Mouse (Mus musculus) kidney, postnatal 4 days (tissue): Measurements from ENCODE around the gene Dbnl.
"Not testable (repeated sequence)": the region's sequence is repeated elsewhere in the genome, so short reads cannot be mapped to it uniquely, and the experiment has no call there.

Source experiments
- DNase-seq, 2 experiments: peaks; one replicate each; pipeline ENCODE4 v3.0.0; 2021; ENCODE audit warnings: mixed read lengths in 2 of 2

Dbnl gene

DNA sequence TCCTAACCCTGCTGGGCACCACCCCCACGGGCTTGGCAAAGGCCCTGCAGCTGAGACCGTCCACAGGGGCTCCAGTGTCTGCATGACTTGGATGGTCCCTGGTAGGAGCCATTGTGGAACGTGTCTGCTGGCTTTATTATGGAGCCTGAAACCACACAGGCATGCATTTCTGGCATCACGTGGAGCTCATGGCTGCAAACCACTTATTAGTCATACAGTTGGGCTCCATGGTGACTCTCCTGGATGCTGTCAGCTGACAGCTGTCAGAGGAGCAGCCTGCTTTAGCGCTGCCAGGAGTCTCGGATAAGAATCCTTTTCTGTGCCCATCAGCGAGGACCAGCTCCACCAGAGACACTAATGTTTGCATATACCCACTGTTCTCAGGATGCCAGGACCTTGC is 7.4 kb downstream of the Dbnl start:
- DNase-seq, result no peak

DNA sequence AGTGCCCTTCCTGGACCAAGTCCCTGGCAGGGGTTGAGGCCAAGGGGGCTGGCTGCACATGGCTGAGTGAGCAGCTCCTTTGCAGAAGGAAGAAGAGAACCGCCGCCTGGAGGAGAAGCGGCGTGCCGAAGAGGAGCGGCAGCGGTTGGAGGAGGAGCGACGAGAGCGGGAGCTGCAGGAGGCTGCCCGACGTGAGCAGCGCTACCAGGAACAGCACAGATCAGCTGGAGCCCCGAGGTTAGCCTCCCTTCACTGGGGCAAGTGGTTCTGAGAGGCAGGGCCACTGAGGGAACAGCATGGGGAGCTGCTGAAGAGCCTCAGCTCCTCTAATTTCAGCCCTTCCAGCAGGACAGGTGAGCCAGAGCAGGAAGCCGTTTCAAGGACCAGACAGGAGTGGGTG is 8.7 kb downstream of the Dbnl start:
- no peak for DNase-seq

DNA sequence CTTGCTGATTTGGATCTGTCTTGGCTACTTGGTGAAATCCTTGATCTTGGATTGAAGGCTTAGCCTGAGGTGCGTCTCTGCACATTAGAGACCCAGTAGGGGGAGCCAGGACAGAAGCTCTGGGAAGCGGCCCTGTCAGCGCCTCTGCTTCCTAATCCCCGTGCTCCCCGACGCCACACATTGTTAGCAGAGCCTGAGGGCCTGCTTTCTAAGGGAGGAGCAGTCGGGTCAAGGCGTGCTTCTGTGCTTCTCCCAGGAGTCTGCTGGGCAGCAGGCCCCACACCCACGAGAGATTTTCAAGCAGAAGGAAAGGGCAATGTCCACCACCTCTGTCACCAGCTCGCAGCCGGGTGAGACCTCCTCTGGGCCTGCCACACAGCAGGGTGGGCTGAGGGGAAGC is 9.1 kb downstream of the Dbnl start:
- DNase-seq, result peak in 1 of 2 experiments; percentile 39

DNA sequence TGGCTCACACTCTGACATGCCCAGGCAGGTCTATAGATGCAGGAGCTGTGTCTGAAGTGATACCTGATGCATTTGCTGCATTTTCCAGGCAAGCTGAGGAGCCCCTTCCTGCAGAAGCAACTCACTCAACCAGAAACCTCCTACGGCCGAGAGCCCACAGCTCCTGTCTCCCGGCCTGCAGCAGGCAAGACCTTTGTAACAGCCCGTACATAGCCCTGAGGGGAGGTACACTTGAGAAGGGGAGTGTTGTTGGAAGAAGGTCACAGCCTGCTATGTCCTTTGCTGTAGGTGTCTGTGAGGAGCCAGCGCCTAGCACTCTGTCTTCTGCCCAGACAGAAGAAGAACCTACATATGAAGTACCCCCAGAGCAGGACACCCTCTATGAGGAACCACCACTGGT is 9.6 kb downstream of the Dbnl start:
- peak in 1 of 2 experiments; percentile 42 for DNase-seq

DNA sequence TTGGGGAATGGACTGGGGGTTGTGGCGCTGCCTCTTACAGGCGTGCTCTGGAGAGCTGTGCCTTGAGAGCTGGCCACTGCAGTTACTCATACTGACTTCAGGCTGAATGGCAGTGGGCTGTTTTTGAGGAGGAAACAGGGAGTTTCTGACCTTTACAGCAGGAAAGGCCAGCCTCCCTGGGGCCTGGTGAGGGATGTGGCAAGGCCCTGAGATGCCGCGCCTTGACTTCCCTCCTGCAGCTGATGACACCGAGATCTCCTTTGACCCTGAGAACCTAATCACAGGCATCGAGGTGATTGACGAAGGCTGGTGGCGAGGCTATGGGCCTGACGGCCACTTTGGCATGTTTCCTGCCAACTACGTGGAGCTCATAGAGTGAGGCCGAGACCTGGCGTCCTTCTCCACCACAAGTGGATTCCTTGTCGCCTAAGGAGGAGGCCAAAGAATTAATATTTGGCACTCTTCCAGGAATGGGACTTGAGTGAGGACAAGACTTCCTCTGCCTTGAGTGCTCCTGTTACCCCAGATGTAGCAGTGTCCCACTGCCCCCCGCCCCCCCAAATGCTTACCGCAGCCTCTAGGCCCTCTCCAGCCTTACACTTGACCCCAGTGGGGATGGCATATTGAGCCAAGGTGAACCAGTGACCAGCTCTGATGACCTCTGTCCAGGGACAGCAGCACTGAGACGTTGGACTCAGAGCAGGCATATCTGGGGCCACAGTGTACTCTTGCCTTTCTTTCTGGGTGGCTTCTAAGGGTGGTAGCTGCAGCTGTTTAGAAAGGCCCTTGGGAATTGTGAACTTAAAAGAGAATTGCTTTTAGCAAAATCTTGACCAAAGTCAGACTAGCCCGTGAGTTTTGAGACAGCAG is 11.6 kb downstream of the Dbnl start:
- no peak for DNase-seq

DNA sequence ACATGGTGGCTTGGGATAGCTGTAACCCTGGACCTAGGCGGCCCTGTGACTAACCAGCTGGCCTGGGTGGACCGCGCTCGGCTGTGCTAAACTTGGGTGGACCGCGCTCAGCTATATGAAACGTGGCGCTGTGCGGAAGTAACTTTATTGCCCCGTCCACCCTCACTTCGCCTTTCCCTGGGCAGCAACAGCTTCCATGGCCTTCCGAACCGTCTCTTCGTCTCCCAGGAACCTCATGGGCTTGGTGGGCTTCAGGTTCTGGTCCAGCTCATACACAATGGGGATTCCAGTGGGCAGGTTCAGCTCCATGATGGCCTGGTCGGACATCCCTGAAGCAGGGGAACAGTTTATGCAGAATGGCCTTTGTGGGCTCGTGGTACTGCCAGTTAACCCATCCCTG is 13.2 kb downstream of the Dbnl start:
- DNase-seq, result no peak

DNA sequence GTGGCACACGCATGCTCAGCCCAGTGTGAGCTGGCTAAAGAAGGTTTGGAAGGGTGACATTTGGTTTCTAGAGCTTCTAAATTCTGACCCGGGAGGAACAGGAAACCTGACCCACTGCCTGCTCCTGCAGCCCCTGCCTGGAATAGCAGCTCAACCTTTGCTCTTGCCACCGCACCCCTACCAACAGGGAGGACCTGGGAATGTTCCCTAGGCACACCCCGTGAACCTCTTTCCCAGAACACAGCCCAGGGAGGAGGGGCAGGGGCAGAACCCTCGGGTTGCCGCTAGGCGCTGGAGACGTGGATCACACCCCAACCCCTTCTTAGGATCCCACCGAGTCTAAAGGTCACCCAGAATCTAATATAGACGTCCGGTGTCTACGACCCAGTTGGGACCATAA is 13.7 kb downstream of the Dbnl start:
- DNase-seq, result no peak

DNA sequence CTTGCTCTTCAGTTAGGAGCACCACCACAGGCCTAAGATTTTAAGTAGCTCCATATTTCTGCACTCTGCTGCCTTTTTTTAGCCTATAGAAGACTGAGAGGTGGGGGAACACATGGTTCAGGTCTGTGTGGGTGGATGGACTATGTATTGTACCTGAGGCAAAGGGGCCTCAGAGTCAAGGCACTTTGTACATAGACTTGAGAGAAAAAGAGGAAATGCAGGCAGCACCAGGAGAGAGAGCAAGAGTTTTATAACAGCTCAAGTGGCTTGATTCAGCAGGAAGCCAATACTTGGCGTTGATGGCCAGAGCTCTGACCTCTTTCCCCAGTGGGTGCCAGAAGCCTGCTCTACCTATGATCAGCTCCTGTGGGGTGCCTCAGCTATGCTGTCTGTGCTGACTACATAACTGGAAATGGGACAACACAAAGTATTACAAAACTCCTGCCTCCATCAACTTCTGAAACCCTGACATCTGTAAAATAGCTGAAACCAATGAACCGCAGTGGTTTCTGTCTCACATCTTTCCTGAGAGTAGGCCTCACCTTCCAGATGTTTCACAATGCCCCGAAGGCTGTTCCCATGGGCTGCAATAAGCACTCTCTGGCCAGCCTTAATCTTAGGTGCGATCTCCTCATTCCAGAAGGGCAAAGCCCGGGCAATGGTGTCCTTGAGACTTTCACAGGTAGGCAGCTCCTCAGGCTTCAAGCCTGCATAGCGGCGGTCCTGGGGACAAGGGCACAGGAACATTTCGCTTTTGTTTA is 14.3 kb downstream of the Dbnl start:
- DNase-seq, result no peak

DNA sequence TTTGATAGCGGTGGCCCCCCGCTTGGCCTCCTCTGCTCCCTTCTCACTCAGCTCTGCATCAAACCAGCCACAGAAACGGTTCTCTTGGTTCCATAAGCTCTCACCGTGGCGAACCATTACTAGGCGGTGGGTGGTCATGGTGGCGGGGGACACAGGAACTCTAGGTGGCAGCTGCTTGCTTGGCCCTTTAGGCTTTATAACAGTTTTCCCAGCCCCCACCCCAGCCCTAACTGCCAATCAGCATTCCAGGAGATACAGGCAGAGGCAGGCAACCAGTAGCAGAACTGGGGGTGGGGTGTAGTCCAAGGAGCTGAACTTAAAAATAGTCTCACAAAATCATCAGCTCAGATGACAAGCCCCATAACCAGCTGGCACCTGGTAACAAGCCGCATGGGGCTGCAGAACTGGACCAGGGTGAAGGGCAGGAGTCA is 15.3 kb downstream of the Dbnl start, which contains the start of gene Pgam2:
TSS of gene Pgam2 (minus strand) at position 183 of the 431 bp plus-strand sequence.
- peak; percentile 24 to 35 for DNase-seq

DNA sequence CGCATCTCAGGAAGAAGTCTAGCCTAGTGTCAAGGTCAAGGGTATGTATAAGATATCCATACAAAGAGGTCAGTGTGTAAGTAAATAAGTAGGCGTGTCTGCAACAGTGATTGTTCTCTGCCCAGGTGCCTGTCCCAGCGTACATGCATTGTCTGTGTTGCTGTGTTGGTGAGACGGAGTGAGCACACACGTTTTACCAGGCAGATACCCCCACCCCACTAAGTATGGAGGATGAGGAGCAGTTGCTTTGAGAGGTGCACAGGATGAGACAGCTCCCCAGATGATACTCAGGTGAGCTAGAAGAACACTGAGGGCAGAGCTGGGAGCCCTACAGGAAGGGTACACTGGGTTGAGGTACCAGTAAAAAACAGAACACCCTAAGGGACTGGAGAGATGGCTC is 15.9 kb downstream of the Dbnl start:
- no peak for DNase-seq

DNA sequence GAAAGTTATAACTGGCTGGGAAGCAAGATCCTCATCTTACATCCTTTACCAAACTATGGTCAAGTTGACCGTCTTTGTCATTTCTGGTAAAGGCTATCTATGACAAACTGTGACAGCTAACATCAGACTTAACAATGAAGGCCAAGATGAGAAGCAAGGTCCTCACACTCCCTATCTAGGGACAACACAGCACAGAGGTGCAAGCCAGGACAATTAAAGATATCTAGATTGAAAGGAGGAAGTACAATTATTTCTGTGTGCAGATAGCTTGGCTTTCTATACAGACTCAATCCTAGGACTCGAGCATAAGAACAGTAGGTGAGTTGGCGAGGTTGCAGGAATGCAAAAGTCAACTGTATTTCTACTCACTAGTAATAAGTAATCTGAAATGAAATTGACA is 17.4 kb downstream of the Dbnl start:
- no peak for DNase-seq

DNA sequence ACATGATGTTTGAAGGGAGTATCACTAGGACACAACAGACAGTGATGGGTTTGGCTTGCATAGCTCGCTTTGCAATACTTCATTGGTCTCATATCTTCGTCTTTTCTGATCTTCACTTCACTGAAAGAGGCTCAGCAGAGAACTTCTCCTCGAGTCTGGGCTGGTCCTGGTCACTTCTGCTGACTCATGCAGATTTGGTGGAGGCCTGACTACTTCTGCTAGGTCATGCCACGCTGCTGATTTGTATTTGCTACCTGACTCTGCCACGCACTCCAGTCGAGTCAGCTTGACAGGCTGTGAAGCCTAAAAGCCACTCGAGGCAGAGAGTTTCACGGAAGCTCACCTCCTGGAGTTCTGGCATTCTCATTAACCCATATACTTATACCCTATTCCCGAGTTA is 19.7 kb downstream of the Dbnl start:
- DNase-seq, result no peak

DNA sequence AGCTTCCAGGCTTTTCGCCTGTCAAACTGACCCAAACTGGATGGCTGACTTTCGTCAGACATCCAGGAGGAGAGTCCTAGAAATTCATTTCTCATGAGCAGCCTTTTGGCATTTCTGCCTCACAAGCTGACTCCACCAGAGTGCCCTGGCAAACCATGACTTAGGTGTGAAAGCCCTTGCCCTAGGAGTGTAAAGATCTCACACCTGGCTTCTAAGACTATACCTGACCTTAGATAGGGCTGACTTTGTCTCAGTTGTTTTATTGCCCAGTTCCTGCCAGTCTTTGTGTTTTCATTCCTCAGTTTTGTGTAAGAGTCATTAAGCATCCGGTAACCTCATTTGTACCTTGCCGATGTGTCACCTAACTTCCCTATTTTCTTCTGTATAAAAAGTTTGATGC is 21.2 kb downstream of the Dbnl start:
- not testable (repeated sequence) for DNase-seq

DNA sequence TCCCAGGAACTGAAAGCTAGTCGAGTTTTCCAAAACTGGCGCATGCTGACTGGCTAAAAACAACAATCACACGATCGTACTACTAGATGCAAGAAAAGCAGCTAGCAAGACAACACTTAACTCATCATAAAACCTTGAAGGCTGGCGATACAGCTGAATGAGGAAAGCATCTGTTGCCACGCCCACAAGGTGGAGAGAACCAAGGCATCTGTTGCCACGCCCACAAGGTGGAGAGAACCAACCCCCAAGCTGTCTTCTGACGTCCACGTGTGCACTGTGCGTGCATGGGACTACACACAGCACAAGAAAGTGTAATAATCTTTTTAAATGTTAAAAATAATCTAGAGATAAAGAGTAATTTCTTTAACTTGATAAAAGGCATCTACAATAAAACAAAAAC is 25.1 kb downstream of the Dbnl start:
- DNase-seq, result no peak

DNA sequence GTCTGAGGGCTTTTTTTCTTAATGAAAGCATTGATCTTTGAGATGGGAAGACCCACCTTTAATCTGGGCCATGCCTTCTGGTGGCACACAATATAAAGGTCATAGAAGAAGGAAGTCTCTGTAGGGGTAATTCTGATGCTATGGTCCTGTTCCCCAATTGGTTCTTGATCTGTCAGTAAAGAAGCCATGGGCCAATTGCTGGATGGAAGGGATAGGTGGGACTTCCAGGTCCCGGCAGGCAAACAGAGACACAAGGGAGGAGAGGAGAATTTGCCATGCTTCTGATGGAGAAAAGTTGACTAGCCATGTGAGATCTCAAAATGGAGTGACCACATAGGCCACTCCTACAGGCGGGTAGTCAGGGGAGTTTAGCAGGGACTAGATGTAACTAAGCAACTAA is 30.9 kb downstream of the Dbnl start:
- DNase-seq, result no peak

DNA sequence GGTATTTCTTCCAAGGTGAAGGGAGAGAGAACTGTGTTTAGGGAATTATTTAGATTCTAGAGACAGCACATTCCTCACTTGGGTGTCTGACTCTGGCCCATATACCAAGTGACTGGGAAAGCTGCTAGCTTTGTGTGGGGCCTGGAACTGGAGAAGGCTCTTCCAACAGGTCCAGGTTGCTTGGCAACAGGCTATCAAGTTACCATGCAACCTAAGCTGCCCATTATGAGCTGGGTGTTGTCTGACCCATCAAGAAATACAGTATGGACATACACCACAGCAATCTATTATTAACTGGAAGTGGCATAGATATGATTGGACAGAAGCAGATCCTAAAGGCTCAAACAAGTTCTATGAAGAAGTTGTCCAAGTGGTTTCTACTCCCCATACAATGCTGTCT is 37.1 kb downstream of the Dbnl start:
- DNase-seq, result no peak

DNA sequence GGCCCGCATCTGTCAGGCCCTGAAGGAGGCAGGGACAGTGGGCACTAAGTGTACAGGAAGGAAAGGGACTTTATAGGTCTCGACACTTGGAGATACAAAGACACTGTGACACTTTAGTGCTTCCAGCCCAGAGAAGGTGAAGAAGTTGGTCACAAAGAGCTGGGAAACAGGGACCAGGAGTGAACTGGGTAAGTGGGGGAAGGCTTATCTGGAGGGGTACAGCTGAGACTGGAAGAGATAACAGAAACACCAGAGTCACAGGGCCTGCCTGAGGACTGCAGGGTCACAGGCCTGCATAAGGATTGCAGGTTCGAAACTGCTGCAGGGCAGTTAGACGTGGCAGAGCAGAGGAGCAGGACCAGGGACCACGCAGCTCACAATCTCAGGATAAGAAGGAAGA is 39.6 kb downstream of the Dbnl start:
- DNase-seq, result no peak

DNA sequence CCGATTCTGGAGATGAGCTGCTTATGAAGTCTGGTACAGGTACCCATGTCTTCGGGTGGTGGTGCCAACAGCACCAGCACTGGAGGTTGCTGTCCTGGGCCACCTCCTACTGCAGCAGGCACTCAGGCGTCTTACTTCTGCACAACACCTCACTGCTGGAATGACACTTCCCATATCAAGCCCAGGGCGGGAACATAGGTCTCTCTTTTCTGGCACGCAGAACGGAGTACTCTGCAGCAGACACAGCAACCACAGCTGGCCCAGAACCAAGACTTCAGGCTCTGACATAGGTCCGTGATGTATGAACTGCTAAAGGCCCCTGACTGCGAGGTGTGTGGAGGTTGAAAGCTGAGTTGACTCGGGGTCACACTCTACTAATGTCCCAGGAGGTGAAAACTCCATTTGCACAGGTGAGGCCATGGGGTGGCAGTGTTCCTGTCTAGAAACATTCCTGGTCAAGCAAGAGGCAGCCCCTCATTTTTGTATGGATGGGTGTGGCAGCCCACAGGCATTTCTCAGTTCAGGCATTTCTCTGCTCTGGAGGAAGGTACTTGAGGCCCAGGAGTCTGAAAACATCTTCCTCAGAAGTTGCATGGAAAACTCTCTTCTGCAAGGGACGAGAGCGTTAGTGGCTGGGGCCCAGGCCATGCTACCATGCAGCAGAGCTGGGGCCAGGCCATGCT is 40.4 kb downstream of the Dbnl start:
- DNase-seq, result no peak

DNA sequence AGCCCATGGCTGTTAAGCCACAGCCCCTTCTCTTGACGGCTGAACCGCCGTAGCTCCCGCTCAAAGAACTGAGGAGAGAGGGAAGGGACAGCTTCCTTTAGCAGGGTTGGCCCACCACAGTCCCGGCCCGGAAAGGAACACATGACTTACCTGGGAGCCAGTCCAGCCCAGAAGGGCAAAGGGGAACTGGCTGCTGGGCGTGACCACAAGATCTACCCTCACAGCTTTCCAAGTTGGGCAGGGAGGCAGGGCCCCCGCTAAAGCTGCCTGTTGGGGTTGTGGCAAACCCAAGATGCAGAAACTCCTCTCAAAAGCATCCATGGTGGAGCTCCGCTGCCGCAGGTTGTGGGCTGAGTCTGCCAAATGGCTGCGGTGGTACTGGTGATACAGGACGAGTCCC is 41.0 kb downstream of the Dbnl start:
- DNase-seq, result no peak

DNA sequence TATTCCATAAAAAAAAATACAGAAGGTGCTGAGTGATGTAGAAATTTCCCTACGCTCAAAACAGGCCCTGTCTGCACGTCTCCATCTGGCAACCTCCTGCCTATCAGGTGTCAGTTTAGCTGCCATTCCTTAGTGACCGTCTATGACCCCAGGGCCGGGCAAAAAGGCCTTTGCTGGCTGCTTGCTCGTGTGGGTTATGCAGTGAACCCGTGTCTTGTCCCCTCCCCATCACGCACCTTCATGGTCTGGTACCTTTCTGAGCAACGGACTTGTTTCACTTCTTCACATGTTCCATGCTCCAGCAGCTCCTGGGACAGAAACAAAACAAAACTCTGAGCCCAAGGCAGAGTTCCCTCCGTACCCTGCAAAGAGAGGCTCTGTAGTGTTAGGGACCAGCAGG is 46.2 kb downstream of the Dbnl start:
- DNase-seq, result no peak

DNA sequence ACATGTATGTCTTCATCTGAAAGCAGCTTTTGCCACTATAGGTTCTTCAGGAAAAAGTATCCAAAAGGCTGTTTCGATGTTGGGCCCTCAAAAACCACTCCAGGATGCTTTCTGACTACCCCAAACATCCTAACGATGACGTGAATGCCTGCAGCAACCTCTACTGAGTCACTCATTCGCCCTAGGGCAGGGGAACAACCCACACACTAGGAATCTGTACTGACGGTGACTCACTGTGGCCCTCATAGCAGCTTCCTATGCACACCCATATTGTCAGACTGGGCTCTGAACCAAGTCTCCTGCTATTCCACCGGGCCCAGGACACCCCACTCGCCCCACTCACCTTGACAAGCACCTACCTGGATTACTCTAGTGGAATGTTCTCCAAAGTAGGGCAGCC is 46.8 kb downstream of the Dbnl start:
- no peak for DNase-seq

DNA sequence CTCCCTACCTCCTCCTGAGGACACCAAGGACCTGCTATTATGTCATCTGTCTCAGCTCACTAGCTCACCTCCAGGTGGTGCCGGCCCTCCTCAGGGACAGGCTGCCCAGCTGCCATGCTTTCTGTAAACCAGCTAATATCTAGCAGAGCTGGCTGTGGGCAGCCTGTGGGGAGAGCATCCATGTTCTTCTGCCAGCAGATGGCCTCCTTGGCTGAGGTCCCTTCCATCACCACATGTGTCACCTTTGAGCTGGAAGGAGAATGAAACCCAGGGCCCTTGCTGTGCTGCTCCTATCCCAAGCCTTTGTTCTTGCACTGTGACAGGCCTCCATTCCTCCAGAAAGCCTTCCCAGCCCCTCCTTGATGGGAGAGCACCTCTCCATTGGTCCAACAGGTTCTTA is 47.8 kb downstream of the Dbnl start:
- peak; percentile 41 to 58 for DNase-seq
